Mouse (Mus musculus) embryonic facial prominence, embryonic 12.5 days (tissue): ENCODE data around the gene Sdhc. TPM values are rescaled to one million over a fixed set of nuclear protein-coding genes. Genes with fewer than 3 reads are reported as not detected.
A peak's percentile ranks its signal among the peaks of the same experiment; 100 is the strongest.
"Not testable (repeated sequence)": the region's sequence is repeated elsewhere in the genome, so short reads cannot be mapped to it uniquely, and the experiment has no call there.

Experiments used
- ATAC-seq: fragments of 200-750 bp; cut with Nextera tagmentation; 2 replicates; pipeline ENCODE4 v1.8.0; 2017; ENCODE audit not compliant: insufficient number of reproducible peaks, insufficient read depth, low FRiP score, low TSS enrichment
- H3K27ac ChIP-seq: fragments of 300-500 bp; sonication (generic); 2 replicates; pipeline ENCODE4 v1.5.1; 2016; ENCODE audit warnings: mild to moderate bottlenecking
- H3K27me3 ChIP-seq: fragments of 300-500 bp; sonication (generic); 2 replicates; pipeline ENCODE4 v1.6.1; 2016; ENCODE audit warnings: mild to moderate bottlenecking, moderate library complexity
- H3K36me3 ChIP-seq: fragments of 300-500 bp; sonication (generic); 2 replicates; pipeline ENCODE4 v1.6.1; 2016; ENCODE audit warnings: mild to moderate bottlenecking
- H3K4me1 ChIP-seq: fragments of 300-500 bp; sonication (generic); 2 replicates; pipeline ENCODE4 v1.6.1; 2016
- H3K4me2 ChIP-seq: fragments of 300-500 bp; sonication (generic); replicated peaks from 2 replicates; pipeline ENCODE4 v1.6.1; 2016; ENCODE audit warnings: mild to moderate bottlenecking, moderate library complexity
- H3K4me3 ChIP-seq: fragments of 300-500 bp; sonication (generic); 2 replicates; pipeline ENCODE4 v1.5.1; 2016; ENCODE audit warnings: mild to moderate bottlenecking
- H3K9ac ChIP-seq: fragments of 300-500 bp; sonication (generic); 2 replicates; pipeline ENCODE4 v1.6.1; 2016; ENCODE audit warnings: mild to moderate bottlenecking, moderate library complexity
- H3K9me3 ChIP-seq: fragments of 300-500 bp; sonication (generic); 2 replicates; pipeline ENCODE4 v1.6.1; 2016; ENCODE audit warnings: mild to moderate bottlenecking, moderate library complexity
- WGBS: fragments of 180-500 bp; shearing (Covaris S2); methylation state at CpG from one replicate; pipeline ENCODE4 v1.1.7; 2016; 5-methylcytosine and 5-hydroxymethylcytosine counted together
- polyA plus RNA-seq: library from polyadenylated mRNA; unstranded; fragments of >200 nt; fragmentation: Nextera tagmentation; extraction: Ambion mirVana; gene quantifications from 2 replicates; pipeline ENCODE4 v1.2.1, GENCODE M21; 2016

Sdhc gene
- polyA plus RNA-seq, 1 experiment from 2014 or later, result 210 TPM

DNA sequence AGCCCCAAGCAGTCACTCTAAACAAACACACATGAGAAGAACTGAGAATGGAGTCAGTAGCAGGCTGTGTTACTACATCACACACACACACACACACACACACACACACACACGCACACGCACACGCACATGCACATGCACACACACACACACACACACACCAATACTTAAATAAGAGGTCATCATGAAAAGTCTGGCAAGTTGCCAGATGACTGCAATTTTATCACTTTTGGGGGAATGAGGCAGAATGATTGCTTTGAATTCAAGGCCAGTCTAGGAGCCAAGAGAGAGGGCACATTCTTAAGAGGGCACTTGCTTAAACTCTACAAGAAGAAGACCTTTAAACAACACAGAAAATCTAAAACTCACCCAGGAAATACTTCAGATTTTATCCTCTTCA lies 12.1 kb upstream of the Sdhc start:
- peaks cover 33% of the 10 kb centered on the region for H3K27me3 ChIP-seq
- no peaks in the 10 kb centered on the region for H3K36me3 ChIP-seq
- peaks cover 4% of the 10 kb centered on the region; the same call in 1 of the 2 replicates for H3K4me1 ChIP-seq
- no peak for ATAC-seq
- H3K9me3 ChIP-seq, result no peaks in the 10 kb centered on the region
- no peak overlapping the region for H3K9ac ChIP-seq
- WGBS, result 89% methylated on average over 3 of the region's 3 CpGs
- H3K27ac ChIP-seq, result no peak overlapping the region
- no peak overlapping the region for H3K4me3 ChIP-seq
- no peak overlapping the region for H3K4me2 ChIP-seq

DNA sequence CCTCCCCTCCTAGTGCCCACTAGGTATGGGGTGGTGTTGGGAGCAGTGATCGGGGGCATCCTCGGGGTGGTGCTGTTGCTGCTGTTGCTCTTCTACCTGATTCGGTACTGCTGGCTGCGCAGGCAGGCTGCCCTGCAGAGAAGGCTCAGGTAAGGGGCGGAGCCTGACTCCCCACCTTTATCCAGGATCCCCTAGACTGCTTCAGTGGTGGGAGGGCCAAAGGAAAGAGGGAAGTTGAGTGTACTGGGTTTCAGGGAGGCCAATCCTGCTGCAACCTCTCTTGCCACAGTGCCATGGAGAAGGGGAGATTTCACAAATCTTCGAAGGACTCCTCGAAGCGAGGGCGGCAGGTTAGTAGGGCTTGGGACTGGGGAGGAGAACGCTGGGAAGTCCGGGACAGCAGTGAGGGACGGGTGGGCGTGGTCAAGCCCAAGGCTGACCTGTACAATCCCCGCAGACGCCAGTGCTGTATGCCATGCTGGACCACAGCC lies 9.1 kb upstream of the Sdhc start:
- Histone ChIP-seq H3K9me3 (no peaks in the 10 kb centered on the region), H3K4me1 (peaks cover 4% of the 10 kb centered on the region; the same call in 1 of the 2 replicates), H3K36me3 (no peaks in the 10 kb centered on the region), H3K4me2 (peak overlapping the region; percentile 45), H3K27ac (no peak overlapping the region), H3K4me3 (peak overlapping the region; percentile 21), H3K27me3 (peaks cover 40% of the 10 kb centered on the region), H3K9ac (peak overlapping the region; percentile 2)
- 2% methylated on average over 15 of the region's 15 CpGs for WGBS
- peak; percentile 68; the same call in 1 of the 2 replicates for ATAC-seq

DNA sequence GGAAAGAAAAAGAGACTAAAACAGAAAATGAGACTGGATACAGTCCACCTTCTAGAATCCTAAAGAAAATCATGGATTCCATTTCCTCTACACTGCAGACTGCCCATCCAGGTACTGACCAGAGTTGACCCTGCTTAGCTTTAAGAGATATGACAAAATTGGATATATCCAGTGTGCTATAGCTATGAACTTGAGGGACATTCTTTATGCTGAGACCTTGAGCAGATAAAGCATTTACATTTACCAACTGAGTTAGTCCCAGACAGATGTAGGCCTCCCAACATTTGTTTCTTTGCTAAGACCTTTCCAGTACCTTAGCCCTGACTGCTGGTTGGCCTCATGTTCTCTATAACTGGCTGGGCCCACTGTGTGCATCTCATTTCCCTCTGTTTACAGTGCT lies 7.6 kb upstream of the Sdhc start:
- ATAC-seq, result no peak
- H3K27ac ChIP-seq, result no peak overlapping the region
- H3K9ac ChIP-seq, result no peak overlapping the region
- no peak overlapping the region for H3K4me2 ChIP-seq
- H3K36me3 ChIP-seq, result no peaks in the 10 kb centered on the region
- H3K4me3 ChIP-seq, result no peak overlapping the region
- H3K27me3 ChIP-seq, result peaks cover 40% of the 10 kb centered on the region
- H3K4me1 ChIP-seq, result peaks cover 4% of the 10 kb centered on the region; the same call in 1 of the 2 replicates
- no peaks in the 10 kb centered on the region for H3K9me3 ChIP-seq

DNA sequence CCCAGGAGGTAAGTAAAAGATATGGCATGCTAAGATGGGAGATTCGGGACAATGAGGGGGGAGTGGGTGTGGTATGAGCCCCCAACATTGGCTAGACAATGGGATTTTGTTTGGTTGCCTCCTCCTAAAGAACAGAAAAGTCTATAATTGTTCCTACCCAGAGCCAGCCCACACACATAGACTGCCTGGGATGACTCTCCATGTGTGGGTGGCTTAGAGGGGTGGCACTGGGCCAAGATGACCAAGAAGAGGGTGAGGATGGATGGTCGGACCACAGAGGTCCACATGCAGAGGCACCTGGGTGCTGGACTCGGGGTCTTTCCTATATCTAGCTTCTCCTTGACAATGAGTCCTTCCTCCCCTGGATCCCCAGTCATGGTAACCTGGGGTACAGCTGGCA lies 6.2 kb upstream of the Sdhc start:
- Histone ChIP-seq H3K4me1 (peaks cover 4% of the 10 kb centered on the region; the same call in 1 of the 2 replicates), H3K36me3 (no peaks in the 10 kb centered on the region), H3K4me2 (no peak overlapping the region), H3K9ac (no peak overlapping the region), H3K27ac (no peak overlapping the region), H3K4me3 (no peak overlapping the region), H3K27me3 (peaks cover 40% of the 10 kb centered on the region), H3K9me3 (no peaks in the 10 kb centered on the region)
- WGBS, result 76% methylated on average over 3 of the region's 3 CpGs
- no peak for ATAC-seq

DNA sequence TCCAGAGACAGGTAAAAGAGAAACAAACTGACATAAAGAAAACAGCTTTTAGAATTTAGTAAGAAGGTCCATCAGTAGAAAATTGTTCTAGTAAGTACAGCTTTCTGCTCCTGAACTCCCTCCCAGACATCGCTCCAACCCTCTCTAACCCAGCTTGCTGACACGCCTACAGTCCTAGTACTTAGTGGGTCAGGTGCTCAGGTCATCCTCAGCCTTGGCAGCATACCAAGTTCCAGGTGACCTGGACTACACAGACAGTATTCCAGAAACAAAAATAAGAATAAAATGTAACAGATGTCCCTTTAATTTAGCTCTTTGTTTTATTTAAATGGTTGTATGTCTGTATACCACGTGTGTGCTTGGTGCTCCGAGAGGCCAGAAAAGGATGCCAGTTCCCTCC lies 1.6 kb upstream of the Sdhc start:
- no peak for ATAC-seq
- Histone ChIP-seq H3K36me3 (no peaks in the 10 kb centered on the region), H3K4me3 (no peak overlapping the region), H3K9ac (no peak overlapping the region), H3K27ac (no peak overlapping the region), H3K4me1 (peaks cover 14% of the 10 kb centered on the region), H3K4me2 (no peak overlapping the region), H3K27me3 (peaks cover 7% of the 10 kb centered on the region; the same call in 1 of the 2 replicates), H3K9me3 (no peaks in the 10 kb centered on the region)
- WGBS, result 76% methylated on average over 4 of the region's 4 CpGs

DNA sequence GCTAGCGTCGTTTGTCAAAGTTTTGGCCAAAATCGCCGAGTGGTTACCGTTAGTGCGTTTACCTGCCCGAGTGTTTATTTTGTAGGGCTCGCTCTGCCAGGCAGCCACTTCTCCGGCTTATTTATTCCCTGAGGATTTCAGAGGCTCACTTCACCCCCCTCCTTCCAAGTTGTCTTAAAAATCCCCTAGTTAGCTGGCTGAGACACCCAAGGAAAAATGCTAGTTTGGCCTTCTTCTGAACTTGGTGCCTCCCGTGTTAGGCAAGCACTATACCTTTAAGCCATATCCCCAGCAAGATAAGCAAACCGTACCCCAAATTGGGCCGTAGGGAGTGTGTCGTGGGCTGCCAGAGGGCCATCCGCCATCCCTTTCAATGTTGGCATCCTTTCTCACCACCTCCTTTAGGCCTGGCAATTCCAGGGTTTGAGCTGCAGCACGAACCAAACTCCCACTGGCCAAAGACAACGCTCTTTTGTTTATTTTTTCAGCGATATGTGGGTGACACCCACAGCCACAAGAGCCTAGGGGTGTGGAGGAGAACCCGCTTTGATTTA lies 512 bp upstream of the Sdhc start:
- Histone ChIP-seq H3K4me1 (peaks cover 14% of the 10 kb centered on the region), H3K9me3 (no peaks in the 10 kb centered on the region), H3K27me3 (no peaks in the 10 kb centered on the region), H3K9ac (peak overlapping the region; percentile 54), H3K4me2 (peak overlapping the region; percentile 87), H3K36me3 (no peaks in the 10 kb centered on the region), H3K27ac (peak overlapping the region; percentile 69), H3K4me3 (peak overlapping the region; percentile 94)
- ATAC-seq, result no peak
- 3% methylated on average over 18 of the region's 18 CpGs for WGBS

DNA sequence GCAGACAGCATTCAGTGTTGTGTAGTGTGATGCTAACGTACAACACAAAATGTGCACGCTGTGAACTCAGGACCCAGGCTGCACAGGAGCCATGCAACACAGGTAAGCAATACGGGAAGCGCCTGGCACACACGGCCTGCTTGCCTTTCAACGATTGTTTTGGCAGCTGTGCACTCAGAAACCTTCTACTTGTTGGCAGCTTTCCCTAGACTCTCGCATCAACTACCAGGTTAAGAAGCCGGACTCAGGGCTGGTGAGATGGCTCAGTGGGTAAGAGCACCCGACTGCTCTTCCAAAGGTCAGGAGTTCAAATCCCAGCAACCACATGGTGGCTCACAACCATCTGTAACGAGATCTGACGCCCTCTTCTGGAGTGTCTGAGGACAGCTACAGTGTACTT lies 7.4 kb downstream of the Sdhc start:
- not testable (repeated sequence) for H3K4me3 ChIP-seq, H3K4me1 ChIP-seq, H3K4me2 ChIP-seq, H3K27ac ChIP-seq, H3K27me3 ChIP-seq, ATAC-seq, H3K9ac ChIP-seq, H3K9me3 ChIP-seq
- 85% methylated on average over 10 of the region's 11 CpGs for WGBS
- H3K36me3 ChIP-seq, result peaks cover 46% of the 10 kb centered on the region

DNA sequence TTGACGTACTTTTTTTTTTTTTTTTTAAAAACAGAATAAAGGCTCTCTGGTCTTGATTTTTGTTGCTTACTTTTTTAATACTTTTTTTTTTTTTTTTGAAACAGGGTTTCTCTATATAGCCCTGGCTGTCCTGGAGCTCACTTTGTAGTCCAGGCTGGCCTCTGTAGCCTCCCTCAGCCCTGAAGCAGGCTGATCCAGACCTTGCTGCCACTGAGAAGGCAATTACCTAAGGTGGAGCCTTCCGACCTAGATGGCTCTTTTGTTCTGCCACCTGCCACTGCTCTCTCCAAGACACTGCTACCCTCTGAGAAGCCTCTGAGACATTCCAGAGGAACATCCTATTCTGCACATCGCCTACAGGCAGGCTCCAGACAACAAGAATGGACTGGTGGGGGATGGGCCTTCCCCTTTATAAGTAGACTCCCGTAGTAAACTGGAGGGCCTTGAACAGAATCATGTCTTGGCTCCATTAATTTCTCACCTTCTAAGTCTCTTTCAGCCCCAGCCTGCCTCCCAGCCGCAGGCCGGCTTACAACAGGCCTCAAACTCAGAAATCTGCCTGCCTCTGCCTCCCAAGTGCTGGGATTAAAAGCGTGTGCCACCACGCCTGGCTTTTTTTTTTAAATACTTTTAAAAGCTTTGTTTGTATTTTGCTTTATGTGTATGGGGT lies 12.8 kb downstream of the Sdhc start:
- not testable (repeated sequence) for ATAC-seq, H3K9me3 ChIP-seq, H3K27me3 ChIP-seq, H3K4me3 ChIP-seq, H3K4me2 ChIP-seq, H3K27ac ChIP-seq, H3K4me1 ChIP-seq, H3K9ac ChIP-seq
- WGBS, result 88% methylated on average over 8 of the region's 8 CpGs
- H3K36me3 ChIP-seq, result peaks cover 74% of the 10 kb centered on the region

DNA sequence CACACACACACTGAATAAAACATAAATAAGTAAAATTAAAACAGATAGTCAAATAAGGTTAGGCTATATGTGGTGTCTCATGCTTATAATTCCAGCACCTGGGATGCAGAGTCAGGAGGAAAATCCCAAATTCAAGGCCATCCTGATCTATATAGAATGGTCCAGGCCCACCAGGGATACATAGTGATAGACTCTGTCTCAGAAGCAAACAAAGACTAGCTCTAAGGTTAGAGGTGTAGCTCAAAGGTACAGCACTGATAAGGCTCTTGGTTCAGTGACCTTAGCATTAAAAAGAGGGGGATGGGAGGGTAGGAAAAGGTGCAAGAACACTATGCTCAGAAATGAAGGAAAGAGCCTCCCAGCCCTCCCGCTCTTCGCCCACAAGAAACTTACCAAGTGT lies 14.8 kb downstream of the Sdhc start:
- Histone ChIP-seq H3K27ac (no peak overlapping the region), H3K9me3 (no peaks in the 10 kb centered on the region), H3K4me3 (no peak overlapping the region), H3K4me1 (no peaks in the 10 kb centered on the region), H3K36me3 (peaks cover 67% of the 10 kb centered on the region), H3K4me2 (no peak overlapping the region), H3K9ac (no peak overlapping the region), H3K27me3 (no peaks in the 10 kb centered on the region)
- 94% methylated on average over 2 of the region's 2 CpGs for WGBS
- no peak for ATAC-seq

DNA sequence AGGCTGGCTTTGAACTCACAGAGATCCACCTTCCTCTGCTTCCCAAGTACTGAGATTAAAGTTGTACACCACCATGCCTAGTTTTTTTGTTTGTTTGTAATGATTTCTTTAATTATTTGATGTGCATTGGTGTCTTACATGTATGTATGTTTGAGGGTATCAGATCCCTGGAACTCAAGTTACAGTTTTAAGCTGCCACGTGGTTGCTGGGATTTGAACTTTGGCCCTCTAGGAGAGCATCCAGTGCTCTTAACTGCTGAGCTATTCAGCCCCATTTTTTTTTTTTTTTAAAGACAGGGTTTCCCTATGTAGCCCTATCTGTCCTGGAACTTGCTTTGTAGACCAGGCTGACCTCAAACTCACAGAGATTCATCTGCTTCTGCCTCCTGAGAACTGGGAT lies 19.4 kb downstream of the Sdhc start:
- no peak overlapping the region for H3K27ac ChIP-seq
- peaks cover 56% of the 10 kb centered on the region for H3K36me3 ChIP-seq
- no peaks in the 10 kb centered on the region for H3K27me3 ChIP-seq
- H3K9ac ChIP-seq, result no peak overlapping the region
- H3K4me2 ChIP-seq, result no peak overlapping the region
- H3K4me3 ChIP-seq, result no peak overlapping the region
- H3K9me3 ChIP-seq, result no peaks in the 10 kb centered on the region
- WGBS, result 72% methylated on average over 1 of the region's 1 CpGs
- ATAC-seq, result no peak
- no peaks in the 10 kb centered on the region for H3K4me1 ChIP-seq

DNA sequence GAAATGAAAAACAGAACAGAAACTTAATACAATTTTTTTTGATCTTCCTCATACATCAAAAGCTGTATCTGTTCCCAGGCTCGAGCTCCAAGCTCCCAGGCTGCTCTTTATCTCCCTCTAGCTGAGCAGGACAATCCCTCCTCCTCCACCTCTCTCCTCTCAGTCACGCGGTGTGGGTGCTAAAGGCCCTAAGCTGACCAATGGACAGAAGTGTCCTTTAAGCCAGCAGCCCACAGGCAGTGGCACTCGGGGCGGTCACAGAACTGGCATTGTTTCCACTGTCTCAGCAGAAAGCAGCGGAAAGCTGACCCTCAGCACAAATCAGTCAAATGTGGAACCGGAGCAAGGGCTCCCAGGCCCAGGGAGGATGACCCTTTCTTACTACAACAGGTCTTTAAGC lies 21.2 kb downstream of the Sdhc start:
- no peak overlapping the region for H3K27ac ChIP-seq
- H3K36me3 ChIP-seq, result peaks cover 42% of the 10 kb centered on the region
- H3K27me3 ChIP-seq, result no peaks in the 10 kb centered on the region
- no peaks in the 10 kb centered on the region for H3K9me3 ChIP-seq
- WGBS, result 43% methylated on average over 7 of the region's 7 CpGs
- H3K4me3 ChIP-seq, result no peak overlapping the region
- ATAC-seq, result no peak
- H3K4me1 ChIP-seq, result no peaks in the 10 kb centered on the region
- H3K9ac ChIP-seq, result no peak overlapping the region
- no peak overlapping the region for H3K4me2 ChIP-seq

DNA sequence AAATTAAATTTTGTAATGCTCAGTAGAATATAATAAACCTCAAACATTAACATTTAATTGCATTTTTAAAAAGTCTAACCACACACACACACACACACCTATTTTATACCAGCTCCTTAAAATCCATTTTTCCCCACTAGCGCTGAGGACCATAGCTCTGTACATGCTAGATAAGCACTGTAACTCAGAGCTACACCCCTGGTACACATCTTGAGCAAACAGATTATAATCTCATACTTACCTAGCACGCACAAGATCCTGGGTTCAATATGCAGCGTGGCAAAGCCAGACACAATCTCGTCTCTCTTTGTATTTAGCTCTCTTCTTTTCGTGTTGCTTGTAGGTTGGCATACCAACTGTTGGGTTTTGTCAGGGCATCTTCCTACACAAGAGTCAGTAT lies 26.0 kb downstream of the Sdhc start:
- no peak overlapping the region for H3K4me2 ChIP-seq
- ATAC-seq, result no peak
- H3K9me3 ChIP-seq, result no peaks in the 10 kb centered on the region
- 92% methylated on average over 5 of the region's 5 CpGs for WGBS
- H3K4me1 ChIP-seq, result 0 out of 2 replicates have a peak, but pooled peaks cover 7% of the 10 kb centered on the region
- H3K27me3 ChIP-seq, result no peaks in the 10 kb centered on the region
- H3K27ac ChIP-seq, result no peak overlapping the region
- H3K36me3 ChIP-seq, result peaks cover 14% of the 10 kb centered on the region
- no peak overlapping the region for H3K9ac ChIP-seq
- H3K4me3 ChIP-seq, result no peak overlapping the region
